Mouse (Mus musculus) forebrain, embryonic 15.5 days (tissue): ENCODE data around the gene Klb. TPM values are rescaled to one million over a fixed set of nuclear protein-coding genes. Genes with fewer than 3 reads are reported as not detected.
A peak's percentile ranks its signal among the peaks of the same experiment; 100 is the strongest.

Experiments
- ATAC-seq: fragments of 200-750 bp; cut with Nextera tagmentation; replicated peaks from 2 replicates; pipeline ENCODE4 v1.8.0; 2017; ENCODE audit warnings: mild to moderate bottlenecking, moderate TSS enrichment, moderate library complexity
- H3K27ac ChIP-seq: fragments of 300-500 bp; sonication (generic); replicated peaks from 2 replicates; pipeline ENCODE4 v1.5.1; 2015; ENCODE audit warnings: mild to moderate bottlenecking, inconsistent platforms
- H3K27me3 ChIP-seq: fragments of 300-500 bp; sonication (generic); 2 replicates; pipeline ENCODE4 v1.6.1; 2015; ENCODE audit warnings: inconsistent platforms
- H3K36me3 ChIP-seq: fragments of 300-500 bp; sonication (generic); 2 replicates; pipeline ENCODE4 v1.6.1; 2015; ENCODE audit warnings: mild to moderate bottlenecking, inconsistent platforms
- H3K4me1 ChIP-seq: fragments of 300-500 bp; sonication (generic); 2 replicates; pipeline ENCODE4 v1.6.1; 2015; ENCODE audit warnings: inconsistent platforms
- H3K4me2 ChIP-seq: fragments of 300-500 bp; sonication (generic); replicated peaks from 2 replicates; pipeline ENCODE4 v1.6.1; 2015; ENCODE audit warnings: mild to moderate bottlenecking, inconsistent platforms
- H3K4me3 ChIP-seq: fragments of 300-500 bp; sonication (generic); 2 replicates; pipeline ENCODE4 v1.5.1; 2015; ENCODE audit warnings: mild to moderate bottlenecking, inconsistent platforms
- H3K9ac ChIP-seq: fragments of 300-500 bp; sonication (generic); replicated peaks from 2 replicates; pipeline ENCODE4 v1.6.1; 2015; ENCODE audit warnings: mild to moderate bottlenecking, inconsistent platforms
- H3K9me3 ChIP-seq: fragments of 300-500 bp; sonication (generic); 2 replicates; pipeline ENCODE4 v1.6.1; 2016; ENCODE audit warnings: inconsistent platforms
- WGBS: fragments of 180-500 bp; shearing (Covaris S2); methylation state at CpG from one replicate; pipeline ENCODE4 v1.1.7; 2015; ENCODE audit warnings: mixed read lengths; 5-methylcytosine and 5-hydroxymethylcytosine counted together
- polyA plus RNA-seq: library from polyadenylated mRNA; unstranded; fragments of >200 nt; fragmentation: Nextera tagmentation; extraction: Ambion mirVana; gene quantifications from 2 replicates; pipeline ENCODE4 v1.2.1, GENCODE M21; 2015

The Klb gene
- polyA plus RNA-seq, 1 experiment from 2014 or later, result 0.08 TPM

- Histone ChIP-seq H3K4me3 (peak within 1 kb of the TSS; percentile 73), H3K4me2 (peak within 1 kb of the TSS; percentile 70), H3K4me1 (peaks cover 14% of the 10 kb centered on the region), H3K27ac (peak within 1 kb of the TSS; percentile 67), H3K27me3 (no peaks in the 10 kb centered on the region), H3K9me3 (no peaks in the 10 kb centered on the region), H3K36me3 (no peaks in the 10 kb centered on the region), H3K9ac (peak within 1 kb of the TSS; percentile 79)
- under 1% methylated on average over 65 of the region's 65 CpGs for WGBS
- peak; percentile 99 for ATAC-seq
These were observed 12.6 kb upstream of the Klb start, which contains the start of gene Rfc1 for GRCm38 (mm10) chr5:65335298-65336074. Gene Rfc1 (minus strand): TSS chr5:65335670.

- Histone ChIP-seq H3K27me3 (no peaks in the 10 kb centered on the region), H3K4me2 (peak overlapping the region; percentile 70), H3K4me1 (peaks cover 14% of the 10 kb centered on the region), H3K9me3 (no peaks in the 10 kb centered on the region), H3K36me3 (no peaks in the 10 kb centered on the region), H3K4me3 (peak overlapping the region; percentile 73), H3K9ac (peak overlapping the region; percentile 79; the same call in 1 of the 2 replicates), H3K27ac (no peak overlapping the region)
- 27% methylated on average over 4 of the region's 4 CpGs for WGBS
- peak; percentile 39 for ATAC-seq
These were observed 12.1 kb upstream of the Klb start for GRCm38 (mm10) chr5:65336075-65336355.

- no peaks in the 10 kb centered on the region for H3K9me3 ChIP-seq
- no peak overlapping the region for H3K27ac ChIP-seq
- WGBS, result 79% methylated on average over 6 of the region's 6 CpGs
- no peak overlapping the region for H3K4me3 ChIP-seq
- H3K36me3 ChIP-seq, result no peaks in the 10 kb centered on the region
- H3K9ac ChIP-seq, result no peak overlapping the region
- H3K4me2 ChIP-seq, result no peak overlapping the region
- ATAC-seq, result no peak
- H3K27me3 ChIP-seq, result no peaks in the 10 kb centered on the region
- peaks cover 14% of the 10 kb centered on the region for H3K4me1 ChIP-seq
These were observed 9.7 kb upstream of the Klb start for GRCm38 (mm10) chr5:65338394-65338793.

GRCm38 (mm10) chr5:65340167-65340566, 7.9 kb upstream of the Klb start:
- H3K4me2 ChIP-seq, result no peak overlapping the region
- H3K27me3 ChIP-seq, result no peaks in the 10 kb centered on the region

GRCm38 (mm10) chr5:65350508-65350907, 2.4 kb downstream of the Klb start:
- WGBS, result 81% methylated on average over 10 of the region's 10 CpGs
- no peak for ATAC-seq
- Histone ChIP-seq H3K4me1 (no peaks in the 10 kb centered on the region), H3K36me3 (no peaks in the 10 kb centered on the region), H3K9ac (no peak overlapping the region), H3K4me3 (no peak overlapping the region), H3K27ac (no peak overlapping the region), H3K9me3 (no peaks in the 10 kb centered on the region), H3K4me2 (no peak overlapping the region), H3K27me3 (no peaks in the 10 kb centered on the region)

More at GRCm38 (mm10) chr5:65340167-65340566, 7.9 kb upstream of the Klb start:
- H3K9ac ChIP-seq, result no peak overlapping the region
- WGBS, result 64% methylated on average over 4 of the region's 4 CpGs
- ATAC-seq, result no peak
- no peak overlapping the region for H3K27ac ChIP-seq
- no peaks in the 10 kb centered on the region for H3K36me3 ChIP-seq
- H3K9me3 ChIP-seq, result no peaks in the 10 kb centered on the region
- no peak overlapping the region for H3K4me3 ChIP-seq
- peaks cover 3% of the 10 kb centered on the region; the same call in 1 of the 2 replicates for H3K4me1 ChIP-seq

GRCm38 (mm10) chr5:65354097-65354496, 6.0 kb downstream of the Klb start:
- Histone ChIP-seq H3K9me3 (no peaks in the 10 kb centered on the region), H3K4me3 (no peak overlapping the region), H3K27me3 (no peaks in the 10 kb centered on the region), H3K36me3 (no peaks in the 10 kb centered on the region), H3K9ac (no peak overlapping the region), H3K27ac (no peak overlapping the region), H3K4me2 (no peak overlapping the region), H3K4me1 (no peaks in the 10 kb centered on the region)
- no peak for ATAC-seq
- 92% methylated on average over 3 of the region's 3 CpGs for WGBS

- Histone ChIP-seq H3K9me3 (no peaks in the 10 kb centered on the region), H3K4me3 (no peak overlapping the region), H3K4me2 (no peak overlapping the region), H3K27me3 (no peaks in the 10 kb centered on the region), H3K9ac (no peak overlapping the region), H3K36me3 (no peaks in the 10 kb centered on the region), H3K4me1 (no peaks in the 10 kb centered on the region), H3K27ac (no peak overlapping the region)
- no peak for ATAC-seq
- 76% methylated on average over 5 of the region's 5 CpGs for WGBS
These were observed 6.9 kb downstream of the Klb start for GRCm38 (mm10) chr5:65354985-65355384.

GRCm38 (mm10) chr5:65356851-65357250, 8.7 kb downstream of the Klb start:
- no peak overlapping the region for H3K27ac ChIP-seq
- no peak overlapping the region for H3K4me3 ChIP-seq
- H3K9ac ChIP-seq, result no peak overlapping the region
- H3K4me1 ChIP-seq, result no peaks in the 10 kb centered on the region
- WGBS, result 91% methylated on average over 6 of the region's 6 CpGs
- no peaks in the 10 kb centered on the region for H3K36me3 ChIP-seq
- ATAC-seq, result no peak
- H3K27me3 ChIP-seq, result no peaks in the 10 kb centered on the region
- no peaks in the 10 kb centered on the region for H3K9me3 ChIP-seq
- no peak overlapping the region for H3K4me2 ChIP-seq

- no peak overlapping the region for H3K4me3 ChIP-seq
- no peaks in the 10 kb centered on the region for H3K4me1 ChIP-seq
- H3K27ac ChIP-seq, result no peak overlapping the region
- no peak overlapping the region for H3K9ac ChIP-seq
- H3K36me3 ChIP-seq, result no peaks in the 10 kb centered on the region
- ATAC-seq, result no peak
- WGBS, result 93% methylated on average over 3 of the region's 3 CpGs
- no peak overlapping the region for H3K4me2 ChIP-seq
- no peaks in the 10 kb centered on the region for H3K9me3 ChIP-seq
- H3K27me3 ChIP-seq, result no peaks in the 10 kb centered on the region
These were observed 9.7 kb downstream of the Klb start for GRCm38 (mm10) chr5:65357771-65358170.

- Histone ChIP-seq H3K36me3 (no peaks in the 10 kb centered on the region), H3K4me3 (no peak overlapping the region), H3K27ac (no peak overlapping the region), H3K9me3 (no peaks in the 10 kb centered on the region), H3K4me2 (no peak overlapping the region), H3K27me3 (no peaks in the 10 kb centered on the region), H3K9ac (no peak overlapping the region), H3K4me1 (no peaks in the 10 kb centered on the region)
- 92% methylated on average over 11 of the region's 11 CpGs for WGBS
- no peak for ATAC-seq
These were observed 19.7 kb downstream of the Klb start for GRCm38 (mm10) chr5:65367837-65368236.

GRCm38 (mm10) chr5:65371551-65371950, 23.4 kb downstream of the Klb start:
- no peak for ATAC-seq
- Histone ChIP-seq H3K9ac (no peak overlapping the region), H3K4me2 (no peak overlapping the region), H3K9me3 (no peaks in the 10 kb centered on the region), H3K27ac (no peak overlapping the region), H3K36me3 (no peaks in the 10 kb centered on the region), H3K4me1 (no peaks in the 10 kb centered on the region), H3K4me3 (no peak overlapping the region), H3K27me3 (no peaks in the 10 kb centered on the region)
- WGBS, result 95% methylated on average over 7 of the region's 7 CpGs

- H3K27me3 ChIP-seq, result no peaks in the 10 kb centered on the region
- H3K4me2 ChIP-seq, result no peak overlapping the region
- H3K9me3 ChIP-seq, result no peaks in the 10 kb centered on the region
- no peak overlapping the region for H3K9ac ChIP-seq
- ATAC-seq, result no peak
- H3K27ac ChIP-seq, result no peak overlapping the region
- no peak overlapping the region for H3K4me3 ChIP-seq
- no peaks in the 10 kb centered on the region for H3K36me3 ChIP-seq
- no peaks in the 10 kb centered on the region for H3K4me1 ChIP-seq
- 86% methylated on average over 7 of the region's 7 CpGs for WGBS
These were observed 26.6 kb downstream of the Klb start for GRCm38 (mm10) chr5:65374746-65375145.

GRCm38 (mm10) chr5:65385704-65386103, 37.6 kb downstream of the Klb start:
- Histone ChIP-seq H3K4me1 (peaks cover 18% of the 10 kb centered on the region), H3K27ac (no peak overlapping the region), H3K4me3 (no peak overlapping the region), H3K4me2 (no peak overlapping the region), H3K36me3 (peaks cover 48% of the 10 kb centered on the region), H3K9me3 (no peaks in the 10 kb centered on the region), H3K9ac (no peak overlapping the region), H3K27me3 (no peaks in the 10 kb centered on the region)
- 71% methylated on average over 2 of the region's 2 CpGs for WGBS
- ATAC-seq, result no peak
